Mouse (Mus musculus) stomach, postnatal 0 days (tissue): ENCODE measurements around the gene Snx29. TPM values are rescaled to one million over a fixed set of nuclear protein-coding genes. Genes with fewer than 3 reads are reported as not detected.

Experiments
- ATAC-seq: fragments of 200-750 bp; cut with Nextera tagmentation; 2 replicates; pipeline ENCODE4 v1.8.0; 2017; ENCODE audit not compliant: low FRiP score, low TSS enrichment
- DNase-seq: peaks from one replicate; pipeline ENCODE4 v3.0.0-alpha.2; 2016; ENCODE audit warnings: low spot score
- H3K27ac ChIP-seq: fragments of 300-500 bp; sonication (generic); replicated peaks from 2 replicates; pipeline ENCODE4 v1.5.1; 2014; ENCODE audit warnings: mild to moderate bottlenecking, control low read depth
- H3K27me3 ChIP-seq: fragments of 300-500 bp; sonication (generic); 2 replicates; pipeline ENCODE4 v1.6.1; 2014; ENCODE audit warnings: low read length; ENCODE audit not compliant: control insufficient read depth, insufficient read depth
- H3K36me3 ChIP-seq: fragments of 300-500 bp; sonication (generic); 2 replicates; pipeline ENCODE4 v1.6.1; 2014; ENCODE audit warnings: low read length, mixed read lengths; ENCODE audit not compliant: control insufficient read depth, insufficient read depth
- H3K4me1 ChIP-seq: fragments of 300-500 bp; sonication (generic); replicated peaks from 2 replicates; pipeline ENCODE4 v1.6.1; 2014; ENCODE audit warnings: antibody characterized with exemption; ENCODE audit not compliant: control insufficient read depth, insufficient read depth
- H3K4me2 ChIP-seq: fragments of 300-500 bp; sonication (generic); replicated peaks from 2 replicates; pipeline ENCODE4 v1.6.1; 2014; ENCODE audit warnings: low read depth, mild to moderate bottlenecking, control low read depth, moderate library complexity
- H3K4me3 ChIP-seq: fragments of 300-500 bp; sonication (generic); 2 replicates; pipeline ENCODE4 v1.5.1; 2014; ENCODE audit warnings: low read depth, low read length, control low read depth
- H3K9ac ChIP-seq: fragments of 300-500 bp; sonication (generic); 2 replicates; pipeline ENCODE4 v1.6.1; 2014; ENCODE audit warnings: mild to moderate bottlenecking, low read length, control low read depth, mixed read lengths
- H3K9me3 ChIP-seq: fragments of 300-500 bp; sonication (generic); 2 replicates; pipeline ENCODE4 v1.6.1; 2016; ENCODE audit warnings: low read length; ENCODE audit not compliant: control insufficient read depth
- CTCF ChIP-seq: IDR thresholded peaks from 2 replicates; pipeline ENCODE4 v1.5.1; 2016; ENCODE audit warnings: antibody characterized with exemption, low read depth, mild to moderate bottlenecking, moderate library complexity
- EP300 ChIP-seq: optimal IDR thresholded peaks from 2 replicates; pipeline ENCODE3; 2016; ENCODE audit warnings: antibody characterized with exemption
- WGBS: fragments of 180-500 bp; shearing (Covaris S2); extraction: QIAGEN DNeasy Blood & Tissue Kit; methylation state at CpG from one replicate; pipeline ENCODE4 v1.1.7; 2014; 5-methylcytosine and 5-hydroxymethylcytosine counted together
- polyA plus RNA-seq: library from polyadenylated mRNA; unstranded; fragments of >200 nt; fragmentation: Nextera tagmentation; extraction: Ambion mirVana; gene quantifications from 2 replicates; pipeline ENCODE4 v1.2.1, GENCODE M21; 2015

Gene Snx29
- polyA plus RNA-seq, 1 experiment from 2014 or later, result 4.8 TPM

- 91% methylated on average over 1 of the region's 1 CpGs for WGBS
- Histone ChIP-seq H3K27me3 (no peaks in the 10 kb centered on the region), H3K4me2 (no peak overlapping the region), H3K9ac (no peak overlapping the region), H3K9me3 (no peaks in the 10 kb centered on the region), H3K36me3 (no peaks in the 10 kb centered on the region), H3K4me1 (no peaks in the 10 kb centered on the region), H3K4me3 (no peak overlapping the region), H3K27ac (no peak overlapping the region)
- ATAC-seq, result no peak
- TF ChIP-seq CTCF (no peak), EP300 (no peak)
- no peak for DNase-seq
Observed at GRCm38 (mm10) chr16:11716932-11717331, 394.2 kb downstream of the Snx29 start.

- Histone ChIP-seq H3K9me3 (no peaks in the 10 kb centered on the region), H3K4me3 (no peak overlapping the region), H3K36me3 (no peaks in the 10 kb centered on the region), H3K4me1 (no peaks in the 10 kb centered on the region), H3K4me2 (no peak overlapping the region), H3K9ac (no peak overlapping the region), H3K27me3 (no peaks in the 10 kb centered on the region), H3K27ac (no peak overlapping the region)
- 64% methylated on average over 2 of the region's 2 CpGs for WGBS
- DNase-seq (no peak), ATAC-seq (no peak)
- no peak for TF ChIP-seq CTCF
- TF ChIP-seq EP300, result no peak
Observed at GRCm38 (mm10) chr16:11725901-11726300, 403.2 kb downstream of the Snx29 start.

GRCm38 (mm10) chr16:11727331-11727730 is 404.6 kb downstream of the Snx29 start:
- ATAC-seq (no peak), DNase-seq (no peak)
- 89% methylated on average over 9 of the region's 9 CpGs for WGBS
- no peaks in the 10 kb centered on the region for H3K4me1 ChIP-seq
- no peak for TF ChIP-seq EP300
- TF ChIP-seq CTCF, result no peak
- no peaks in the 10 kb centered on the region for H3K36me3 ChIP-seq
- H3K4me2 ChIP-seq, result no peak overlapping the region
- H3K27me3 ChIP-seq, result no peaks in the 10 kb centered on the region
- H3K27ac ChIP-seq, result no peak overlapping the region
- H3K9ac ChIP-seq, result no peak overlapping the region
- no peaks in the 10 kb centered on the region for H3K9me3 ChIP-seq
- no peak overlapping the region for H3K4me3 ChIP-seq

GRCm38 (mm10) chr16:11728131-11728530 is 405.4 kb downstream of the Snx29 start:
- Histone ChIP-seq H3K4me2 (no peak overlapping the region), H3K27me3 (no peaks in the 10 kb centered on the region), H3K4me3 (no peak overlapping the region), H3K27ac (no peak overlapping the region), H3K9ac (no peak overlapping the region), H3K4me1 (no peaks in the 10 kb centered on the region), H3K36me3 (no peaks in the 10 kb centered on the region), H3K9me3 (no peaks in the 10 kb centered on the region)
- no peak for ATAC-seq
- TF ChIP-seq EP300 (no peak), CTCF (no peak)
- 62% methylated on average over 3 of the region's 3 CpGs for WGBS
- no peak for DNase-seq

GRCm38 (mm10) chr16:11728627-11729026 is 405.9 kb downstream of the Snx29 start:
- no peaks in the 10 kb centered on the region for H3K27me3 ChIP-seq

GRCm38 (mm10) chr16:11729111-11729510 is 406.4 kb downstream of the Snx29 start:
- Histone ChIP-seq H3K27me3 (no peaks in the 10 kb centered on the region), H3K36me3 (no peaks in the 10 kb centered on the region), H3K27ac (no peak overlapping the region), H3K4me1 (no peaks in the 10 kb centered on the region), H3K9me3 (no peaks in the 10 kb centered on the region), H3K4me2 (no peak overlapping the region), H3K4me3 (no peak overlapping the region), H3K9ac (no peak overlapping the region)
- DNase-seq (no peak), ATAC-seq (no peak)
- WGBS, result 80% methylated on average over 6 of the region's 6 CpGs
- TF ChIP-seq EP300 (no peak), CTCF (no peak)

More at GRCm38 (mm10) chr16:11728627-11729026, 405.9 kb downstream of the Snx29 start:
- Histone ChIP-seq H3K9me3 (no peaks in the 10 kb centered on the region), H3K36me3 (no peaks in the 10 kb centered on the region), H3K4me2 (no peak overlapping the region), H3K9ac (no peak overlapping the region), H3K4me3 (no peak overlapping the region), H3K27ac (no peak overlapping the region), H3K4me1 (no peaks in the 10 kb centered on the region)
- no peak for TF ChIP-seq EP300
- TF ChIP-seq CTCF, result no peak
- DNase-seq, result no peak
- no peak for ATAC-seq
- 61% methylated on average over 3 of the region's 3 CpGs for WGBS

GRCm38 (mm10) chr16:11729815-11730214 is 407.1 kb downstream of the Snx29 start:
- no peak overlapping the region for H3K4me2 ChIP-seq
- no peaks in the 10 kb centered on the region for H3K36me3 ChIP-seq
- no peaks in the 10 kb centered on the region for H3K4me1 ChIP-seq
- ATAC-seq (no peak), DNase-seq (no peak)
- H3K27ac ChIP-seq, result no peak overlapping the region
- 69% methylated on average over 5 of the region's 5 CpGs for WGBS
- H3K27me3 ChIP-seq, result no peaks in the 10 kb centered on the region
- no peak overlapping the region for H3K4me3 ChIP-seq
- no peak for TF ChIP-seq CTCF
- H3K9ac ChIP-seq, result no peak overlapping the region
- H3K9me3 ChIP-seq, result no peaks in the 10 kb centered on the region
